Mouse (Mus musculus) heart, postnatal 25 days (tissue): ENCODE measurements at regions not wholly inside any gene's neighbourhood (a gene's known extent, or its start where the extent isn't known, plus 50 kb on each side); places are given as distances from the start of the nearest gene placed in this dataset.

Source experiments
- DNase-seq: peaks from one replicate; pipeline ENCODE4 v3.0.0; 2022; ENCODE audit warnings: low spot score
- intact Hi-C: fragments of 180-260 bp; cut with DNase I; formaldehyde crosslinking; loops from one replicate; pipeline ENCODE4 v1.15.1; 2025

DNA sequence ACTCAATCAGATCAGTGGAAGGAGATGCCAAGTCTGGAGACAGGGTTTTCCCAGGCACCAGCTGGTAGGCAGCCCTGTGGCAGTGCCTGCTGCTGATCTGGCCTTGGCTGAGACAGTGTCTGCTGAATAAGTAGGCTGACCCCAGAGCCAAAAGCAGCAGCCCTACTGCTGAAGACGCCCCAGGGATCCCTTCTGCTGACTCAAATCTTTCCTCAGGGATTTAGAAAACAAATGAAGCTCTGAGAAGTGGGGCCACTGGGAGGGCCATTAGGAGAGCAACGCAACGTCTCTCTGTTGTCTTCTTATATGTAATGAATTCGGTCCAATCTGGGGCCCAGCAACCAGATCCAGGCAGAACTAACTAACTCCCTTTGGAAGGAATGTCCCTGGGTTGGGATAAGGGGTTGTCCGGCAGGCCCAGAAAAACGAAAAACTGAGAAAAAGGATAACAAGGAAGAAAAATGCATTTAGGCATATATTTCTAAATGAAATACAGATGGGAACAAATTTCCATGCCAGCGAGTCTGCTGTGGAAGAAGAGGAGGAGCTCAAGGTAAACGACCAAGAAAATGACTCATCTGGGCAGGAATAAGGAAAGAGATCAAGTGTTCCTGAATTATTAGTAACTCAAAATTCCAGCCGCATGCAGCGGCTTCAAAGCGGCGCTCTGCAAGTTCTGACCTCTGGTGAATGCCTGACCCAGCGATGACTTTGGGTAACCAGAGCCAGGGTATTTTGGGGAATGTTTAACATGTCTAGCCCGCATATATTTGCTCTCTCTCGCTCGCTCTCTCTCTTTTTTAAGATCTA is 256.7 kb downstream of the Tgfb2 start:
- intact Hi-C loops = no loop called here
- DNase-seq = no peak

DNA sequence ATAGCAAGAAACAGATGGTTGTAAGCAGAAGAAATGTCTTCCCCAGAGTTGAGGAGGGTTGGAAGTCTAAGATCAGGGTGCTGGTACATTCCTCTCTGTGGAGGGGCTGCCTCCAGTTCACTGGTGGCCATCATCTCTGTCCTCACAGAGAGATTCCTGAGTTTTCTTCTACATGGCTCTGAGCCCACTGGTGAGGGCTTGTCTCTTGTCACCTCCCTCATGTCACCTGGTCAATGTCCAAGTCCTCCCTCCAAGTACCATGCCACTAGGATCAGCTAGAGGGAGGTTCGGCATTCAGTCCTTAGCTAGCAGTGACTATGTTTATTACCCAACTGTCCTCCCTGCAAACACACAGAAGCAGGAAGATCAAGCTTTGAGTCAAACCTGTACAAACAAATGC is 258.3 kb downstream of the Tgfb2 start:
- intact Hi-C loops = no loop called here
- no peak for DNase-seq

DNA sequence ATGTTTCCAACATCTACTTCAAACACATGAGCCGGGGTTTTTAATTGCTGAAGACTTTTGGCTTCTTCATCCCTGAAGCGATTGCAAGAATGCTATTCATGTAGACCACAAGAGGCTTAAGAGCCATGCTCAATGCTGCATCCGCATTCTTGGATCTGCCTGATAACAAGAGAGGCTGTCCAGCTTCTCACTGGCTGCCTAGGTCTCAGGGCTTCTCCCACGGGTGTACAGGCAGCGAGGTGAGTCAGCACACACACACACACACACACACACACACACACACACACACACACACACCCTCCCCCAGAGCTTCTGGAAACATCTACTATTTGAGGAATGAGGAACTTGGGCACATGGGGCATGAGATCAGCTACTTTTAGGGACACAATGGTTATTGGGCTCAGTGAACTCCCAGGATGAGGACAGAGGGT is 261.1 kb downstream of the Tgfb2 start:
- DNase-seq = no peak
- intact Hi-C loops = no loop called here

- intact Hi-C loops = no loop called here
- no peak for DNase-seq
Observed at GRCm38 (mm10) chr1:186442160-186442559, 263.6 kb downstream of the Tgfb2 start.

DNA sequence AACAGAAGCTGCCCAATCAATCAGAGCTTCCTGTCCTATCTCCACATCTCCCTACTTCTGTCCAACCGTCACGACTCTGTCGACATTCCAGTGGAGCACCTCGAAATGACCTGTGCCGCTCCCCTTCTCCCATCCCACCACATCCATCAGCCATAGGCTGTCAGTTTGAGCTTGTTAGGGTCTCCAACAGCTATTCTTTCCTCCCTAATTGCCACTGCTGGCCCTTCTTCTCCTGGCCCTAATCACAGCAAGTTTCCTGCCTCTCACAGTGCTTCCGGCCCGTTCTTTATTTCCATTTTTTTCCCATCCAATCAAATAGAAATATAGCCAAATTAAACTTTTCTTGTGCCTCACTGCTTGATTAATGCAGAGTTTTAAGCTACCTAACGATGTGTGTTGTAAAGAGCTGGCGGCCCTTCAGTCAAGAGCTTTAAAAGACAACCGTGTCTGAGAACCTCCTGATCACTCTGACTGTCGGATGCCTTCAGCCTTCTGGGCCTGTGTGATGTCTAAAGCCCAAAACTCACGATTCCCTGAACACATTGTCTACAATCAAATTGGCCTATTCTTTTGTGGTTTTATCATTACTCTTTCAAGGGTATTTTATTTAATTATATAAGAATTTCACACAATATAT is 270.3 kb downstream of the Tgfb2 start:
- DNase-seq = no peak
- intact Hi-C loops = no loop called here

- intact Hi-C loops = no loop called here
- DNase-seq = no peak
Observed at GRCm38 (mm10) chr1:186434782-186435181, 271.0 kb downstream of the Tgfb2 start.

DNA sequence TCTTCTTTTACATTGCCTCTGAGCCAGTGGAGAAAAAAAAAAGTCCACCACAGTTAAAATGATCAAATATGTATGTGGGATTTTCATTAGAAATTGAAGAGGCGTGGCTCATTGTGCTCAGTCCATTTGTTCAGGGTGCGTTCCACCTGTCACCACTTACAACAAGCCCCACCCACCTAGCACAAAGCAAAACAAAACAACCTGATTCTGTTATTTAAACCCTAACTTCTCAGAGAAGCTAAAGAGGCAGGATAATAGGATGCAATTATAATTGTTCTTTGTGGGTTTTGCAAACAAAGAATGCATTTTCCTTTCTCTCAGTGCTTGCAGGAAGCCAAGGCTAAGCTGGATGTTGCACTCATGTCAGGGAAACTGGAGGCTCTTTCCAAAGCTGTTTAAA is 271.8 kb downstream of the Tgfb2 start:
- DNase-seq = no peak
- intact Hi-C loops = no loop called here

DNA sequence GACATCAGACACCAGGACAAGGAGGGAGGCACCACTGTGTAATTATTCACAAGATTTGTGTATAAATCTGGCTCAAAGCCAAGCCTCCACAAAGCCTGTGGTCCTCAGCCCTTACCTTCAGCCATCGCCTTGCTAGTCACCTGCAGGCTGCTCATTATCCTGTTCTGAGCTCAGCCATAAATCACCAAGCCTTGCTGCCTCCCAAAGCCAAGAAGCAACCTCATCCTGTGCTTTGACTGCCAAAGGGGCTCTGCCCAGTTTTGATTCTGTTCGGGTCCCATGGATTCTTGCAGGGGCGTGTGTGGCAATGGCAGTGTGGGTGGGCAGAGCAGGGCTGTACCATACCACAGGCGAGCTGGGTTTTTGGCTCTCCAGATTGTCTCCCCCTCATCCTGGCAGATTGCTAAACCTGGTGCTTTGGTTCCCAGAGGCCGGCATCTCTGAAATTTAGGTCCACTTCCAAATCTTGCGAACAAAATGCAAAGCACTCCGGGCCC is 272.6 kb downstream of the Tgfb2 start:
- no peak for DNase-seq
- intact Hi-C loops = no loop called here

GRCm38 (mm10) chr1:186425421-186425820 is 280.4 kb downstream of the Tgfb2 start:
- intact Hi-C loops = no loop called here
- no peak for DNase-seq

GRCm38 (mm10) chr1:186424084-186424483 is 281.7 kb downstream of the Tgfb2 start:
- intact Hi-C loops = no loop called here
- DNase-seq = no peak

- intact Hi-C loops = no loop called here
- no peak for DNase-seq
Observed at GRCm38 (mm10) chr1:186417101-186417500, 288.7 kb downstream of the Tgfb2 start.

DNA sequence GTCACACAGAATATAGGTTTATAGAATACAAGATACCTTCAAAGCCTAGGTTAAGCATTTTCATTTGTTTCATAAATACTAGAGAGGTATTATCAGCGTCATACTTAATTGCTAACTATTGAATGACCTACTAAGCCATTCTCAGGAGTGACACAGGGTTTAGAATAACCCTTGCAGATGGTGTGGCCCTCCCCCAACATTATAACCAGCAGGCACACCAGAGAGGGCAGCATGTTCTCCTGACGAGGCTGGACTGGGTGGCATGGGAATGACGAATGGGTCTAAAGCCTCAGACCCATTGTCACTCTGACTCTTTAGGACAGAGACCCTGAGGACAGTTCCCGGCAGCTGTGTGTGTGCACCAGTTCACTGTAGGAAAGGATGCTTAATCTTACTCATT is 290.5 kb downstream of the Tgfb2 start:
- intact Hi-C loops = no loop called here
- no peak for DNase-seq

DNA sequence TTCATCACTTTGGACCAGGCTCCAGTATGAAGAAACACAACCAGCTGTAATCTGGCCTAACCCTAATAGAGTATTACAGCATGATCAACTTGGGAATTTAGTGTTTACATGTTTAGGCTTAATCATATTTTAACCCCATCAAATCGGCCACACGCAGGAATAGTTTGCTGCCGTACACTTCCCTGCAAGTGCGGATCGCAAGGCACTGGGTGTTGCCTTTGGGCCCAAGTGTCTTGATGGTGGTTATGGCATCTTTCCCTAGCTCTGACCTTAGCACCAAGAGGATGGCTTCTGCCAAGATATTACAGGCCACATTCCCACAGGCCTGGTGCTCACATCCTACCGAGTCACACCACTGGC is 291.9 kb downstream of the Tgfb2 start:
- DNase-seq = peak; percentile 29
- intact Hi-C loops = loop anchor here (5.0 kb wide), 1 partner anchor 288 kb away; no protein-coding TSS in a partner anchor

GRCm38 (mm10) chr1:186413064-186413885 is 292.5 kb downstream of the Tgfb2 start:
- intact Hi-C loops = loop anchor here (5.0 kb wide), 1 partner anchor 289 kb away; no protein-coding TSS in a partner anchor
- DNase-seq = no peak

- intact Hi-C loops = loop anchor here (5.0 kb wide), 1 partner anchor 290 kb away; no protein-coding TSS in a partner anchor
- no peak for DNase-seq
Observed at GRCm38 (mm10) chr1:186412296-186412695, 293.5 kb downstream of the Tgfb2 start.

DNA sequence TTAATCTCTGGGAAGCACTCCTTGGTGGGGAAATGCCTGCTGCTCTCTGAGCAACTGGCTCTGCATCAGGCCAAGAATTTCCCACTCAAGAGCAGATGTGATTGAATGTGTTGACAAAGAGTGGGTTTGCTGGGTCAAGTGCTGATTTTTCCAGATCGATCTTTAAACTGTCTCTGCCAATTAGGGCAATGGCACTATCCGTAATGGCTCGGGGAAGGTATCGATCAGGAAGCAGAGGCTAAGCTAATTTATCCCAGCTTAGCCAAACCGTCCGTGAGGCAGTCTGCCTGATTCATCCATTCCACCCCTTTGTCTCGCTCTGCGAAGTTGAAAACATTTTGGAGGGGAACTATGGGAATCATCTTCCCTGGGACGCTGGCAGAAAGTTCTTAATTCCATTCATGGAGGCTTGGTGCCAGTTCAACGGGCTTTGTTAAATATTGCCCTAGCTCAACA is 291.9 kb upstream of the Lyplal1 start:
- intact Hi-C loops = loop anchor here (5.0 kb wide), 1 partner anchor 147 kb away; no protein-coding TSS in a partner anchor
- DNase-seq = no peak

DNA sequence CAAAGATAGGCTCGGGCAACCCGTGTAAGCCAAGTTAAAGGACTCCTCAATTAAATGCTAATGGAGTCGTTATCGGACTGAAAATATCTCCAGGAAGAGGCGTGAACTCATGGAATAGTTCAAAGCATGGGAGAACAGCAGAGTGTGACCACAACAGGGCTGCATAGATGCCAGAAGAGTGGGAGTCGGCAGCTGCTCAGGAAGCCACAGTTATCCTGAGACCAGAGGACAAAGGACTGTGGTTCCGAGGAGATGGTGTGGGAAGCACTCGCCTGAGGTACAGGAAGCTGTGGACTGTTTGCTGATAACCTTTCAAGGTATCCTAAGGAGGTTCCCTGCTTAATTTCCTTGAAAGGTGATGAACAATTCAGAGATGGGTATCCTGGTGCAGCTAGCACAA is 290.5 kb upstream of the Lyplal1 start:
- intact Hi-C loops = loop anchor here (5.0 kb wide), 1 partner anchor 145 kb away; no protein-coding TSS in a partner anchor
- DNase-seq = no peak

DNA sequence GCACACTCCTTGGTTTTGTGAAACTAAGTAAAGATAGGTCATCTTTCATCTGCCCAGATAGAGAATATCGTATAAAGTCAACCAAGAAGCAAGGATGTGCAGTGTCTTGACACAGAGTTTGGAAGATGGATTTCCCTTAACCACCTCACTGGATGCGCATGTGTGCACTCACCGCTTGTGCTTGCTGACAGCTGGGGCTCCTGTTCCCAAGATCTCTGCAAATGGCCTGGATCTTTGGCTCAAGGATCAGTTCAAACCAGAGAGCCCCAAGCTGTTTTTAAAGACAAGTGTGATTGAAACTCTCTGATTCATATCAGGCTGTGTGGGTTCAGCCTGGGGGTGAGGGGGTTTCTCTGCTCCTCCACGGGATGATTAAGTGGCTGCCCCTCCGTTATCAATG is 288.6 kb upstream of the Lyplal1 start:
- no peak for DNase-seq
- intact Hi-C loops = loop anchor here (5.0 kb wide), 1 partner anchor 143 kb away; no protein-coding TSS in a partner anchor

GRCm38 (mm10) chr1:186399762-186400161 is 282.7 kb upstream of the Lyplal1 start:
- intact Hi-C loops = loop anchor here (10.0 kb wide), 1 partner anchor 215 kb away; no protein-coding TSS in a partner anchor
- DNase-seq = peak; percentile 52

- intact Hi-C loops = loop anchor here (5.0 to 10.0 kb wide), 2 partner anchors 208 to 319 kb away; no protein-coding TSS in a partner anchor
- no peak for DNase-seq
Observed at GRCm38 (mm10) chr1:186393005-186393404, 275.9 kb upstream of the Lyplal1 start.
